Mouse (Mus musculus) thymus, adult 2 months (tissue): Measurements from ENCODE around the gene Adnp.

Source experiments
- CTCF ChIP-seq: fragments of 200-500 bp; IDR thresholded peaks from 2 replicates; pipeline ENCODE4 v1.5.1; 2012; ENCODE audit warnings: mild to moderate bottlenecking, control low read depth, low read length, moderate library complexity, borderline replicate concordance; ENCODE audit not compliant: control insufficient read depth, poor library complexity, insufficient read depth; ENCODE audit errors: extremely low read depth
- POLR2A ChIP-seq: fragments of 200-500 bp; IDR thresholded peaks from 2 replicates; pipeline ENCODE4 v1.6.1; 2012; ENCODE audit warnings: mild to moderate bottlenecking, low read length, control low read depth, moderate library complexity; ENCODE audit not compliant: control insufficient read depth, poor library complexity, insufficient read depth; ENCODE audit errors: extremely low read depth

GRCm38 (mm10) chr2:168137161-168137560 is 69.8 kb downstream of the Adnp start:
- TF ChIP-seq POLR2A (no peak), CTCF (no peak)
